Mouse (Mus musculus) midbrain, embryonic 10.5 days (tissue): ENCODE measurements around the gene Pik3r2. TPM values are rescaled to one million over a fixed set of nuclear protein-coding genes. Genes with fewer than 3 reads are reported as not detected.

Experiments
- DNase-seq: peaks from one replicate; pipeline ENCODE4 v3.0.0-alpha.2; 2017; ENCODE audit warnings: low spot score
- H3K27ac ChIP-seq: fragments of 300-500 bp; sonication (generic); replicated peaks from 2 replicates; pipeline ENCODE4 v1.5.1; 2016; ENCODE audit warnings: mild to moderate bottlenecking
- H3K27me3 ChIP-seq: fragments of 300-500 bp; sonication (generic); 2 replicates; pipeline ENCODE4 v1.6.1; 2016; ENCODE audit warnings: low read depth, mild to moderate bottlenecking; ENCODE audit not compliant: poor library complexity, severe bottlenecking
- H3K36me3 ChIP-seq: fragments of 300-500 bp; sonication (generic); 2 replicates; pipeline ENCODE4 v1.6.1; 2016; ENCODE audit warnings: mild to moderate bottlenecking, moderate library complexity
- H3K4me1 ChIP-seq: fragments of 300-500 bp; sonication (generic); 2 replicates; pipeline ENCODE4 v1.6.1; 2016
- H3K4me3 ChIP-seq: fragments of 300-500 bp; sonication (generic); 2 replicates; pipeline ENCODE4 v1.5.1; 2016; ENCODE audit warnings: mild to moderate bottlenecking, moderate library complexity
- H3K9me3 ChIP-seq: fragments of 300-500 bp; sonication (generic); replicated peaks from 2 replicates; pipeline ENCODE4 v1.6.1; 2016; ENCODE audit warnings: mild to moderate bottlenecking
- WGBS: fragments of 180-500 bp; shearing (Covaris S2); methylation state at CpG from one replicate; pipeline ENCODE4 v1.1.7; 2016; 5-methylcytosine and 5-hydroxymethylcytosine counted together
- polyA plus RNA-seq: library from polyadenylated mRNA; unstranded; fragments of >200 nt; fragmentation: Nextera tagmentation; extraction: Ambion mirVana; gene quantifications from 2 replicates; pipeline ENCODE4 v1.2.1, GENCODE M21; 2016

The Pik3r2 gene
- polyA plus RNA-seq, 1 experiment from 2014 or later = 66.2 TPM

DNA sequence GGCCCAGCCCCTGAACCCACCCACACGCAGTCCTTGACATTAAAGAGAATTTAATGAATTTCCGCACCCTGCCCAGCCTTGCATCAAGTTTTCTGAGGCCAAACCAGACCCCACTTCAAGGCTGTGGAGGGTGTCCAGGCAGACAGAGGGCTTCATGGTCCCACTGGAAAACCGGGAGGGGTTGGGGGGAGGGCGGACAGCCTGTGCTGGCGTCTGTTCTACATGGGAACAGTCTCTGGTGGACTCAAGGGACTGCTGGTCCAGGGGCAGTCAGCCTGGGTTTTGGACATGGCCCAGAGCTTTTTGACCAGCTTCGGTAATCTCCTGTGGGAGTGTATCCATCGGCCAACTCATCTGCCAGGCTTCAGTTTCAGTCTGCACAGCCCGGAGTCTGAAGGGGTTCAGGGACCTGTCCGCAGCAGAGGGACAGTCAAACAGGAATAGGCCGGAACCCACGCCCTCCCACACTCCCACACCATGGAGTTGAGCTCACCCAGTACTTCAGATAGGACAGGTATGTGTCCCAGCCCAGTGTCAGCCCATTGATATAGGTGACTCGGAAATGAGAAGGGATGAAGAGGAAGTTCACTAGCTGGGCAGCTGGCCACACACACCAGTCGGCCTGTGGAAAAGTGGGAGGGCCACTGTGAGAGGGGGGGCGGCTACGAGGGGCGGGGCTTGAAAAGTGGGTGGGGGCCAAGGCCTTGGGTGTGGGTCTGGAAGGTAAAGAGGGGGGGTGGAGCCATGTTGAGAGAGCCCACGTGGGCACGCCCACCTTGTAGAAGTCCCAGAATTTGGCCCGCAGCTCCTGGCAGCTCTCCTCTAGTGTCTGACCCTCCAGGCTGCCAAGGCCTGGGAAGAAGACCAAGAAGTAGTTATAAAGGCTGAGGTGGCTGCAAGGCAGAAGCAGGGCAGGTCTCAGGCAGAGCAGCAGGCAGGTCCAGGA is 17.6 kb downstream of the Pik3r2 start:
- Histone ChIP-seq H3K36me3 (peaks cover 24% of the 10 kb centered on the region), H3K9me3 (no peaks in the 10 kb centered on the region), H3K27me3 (peaks cover 24% of the 10 kb centered on the region), H3K27ac (no peak overlapping the region), H3K4me1 (peaks cover 59% of the 10 kb centered on the region), H3K4me3 (peak overlapping the region; percentile 80; the same call in 1 of the 2 replicates)
- 74% methylated on average over 19 of the region's 19 CpGs for WGBS
- no peak for DNase-seq

DNA sequence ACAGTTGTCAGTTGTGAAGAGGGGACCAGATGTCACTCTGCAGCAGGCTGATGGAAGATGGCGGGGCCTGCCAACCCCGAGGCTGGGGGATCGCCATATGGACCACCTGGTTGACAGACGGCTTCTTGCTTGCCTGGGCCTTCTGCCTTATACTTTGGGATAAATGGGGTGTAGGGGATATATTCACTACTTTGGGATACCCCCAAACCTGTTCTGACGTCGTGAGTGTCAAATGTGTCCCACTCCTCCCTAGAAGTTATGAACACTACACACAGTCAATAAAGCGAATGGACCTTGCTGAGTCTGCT is 18.3 kb downstream of the Pik3r2 start:
- H3K4me1 ChIP-seq = peaks cover 64% of the 10 kb centered on the region
- 90% methylated on average over 7 of the region's 7 CpGs for WGBS
- H3K4me3 ChIP-seq = 0 out of 2 replicates have a peak overlapping the region, but pooled peaks have one; percentile 14

DNA sequence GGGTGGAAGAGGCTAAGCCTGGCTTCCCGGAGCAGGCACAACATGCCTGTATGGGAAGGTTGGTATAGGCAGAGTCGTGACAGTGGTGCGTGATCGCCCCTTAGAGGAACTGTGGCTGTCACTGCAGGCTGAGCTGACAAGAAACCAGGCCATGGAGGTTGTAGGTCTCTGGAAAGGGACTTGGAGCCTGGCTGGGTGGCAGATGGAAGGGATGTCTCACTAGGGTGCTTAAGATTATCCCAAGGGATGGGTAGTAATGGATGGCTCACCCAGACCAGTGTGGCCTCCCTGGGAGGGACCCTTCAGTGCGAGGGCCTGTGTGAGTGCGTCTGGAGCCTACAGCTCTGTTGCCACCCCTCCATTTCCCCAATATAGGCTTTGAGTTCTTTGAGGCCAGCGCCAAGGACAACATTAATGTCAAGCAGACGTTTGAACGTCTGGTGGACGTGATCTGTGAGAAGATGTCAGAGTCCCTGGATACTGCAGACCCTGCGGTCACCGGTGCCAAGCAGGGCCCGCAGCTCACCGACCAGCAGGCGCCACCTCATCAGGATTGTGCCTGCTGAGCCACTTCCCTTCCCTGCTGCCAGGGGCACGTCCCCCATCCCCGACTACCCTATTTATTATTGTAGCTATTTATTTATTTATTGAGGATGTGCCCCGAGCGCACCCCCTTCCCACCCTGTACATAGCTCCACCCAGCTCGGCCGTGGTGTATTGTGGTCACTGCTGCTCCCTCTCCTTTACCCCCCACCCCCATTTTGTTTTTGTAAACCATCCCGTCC is 18.8 kb downstream of the Pik3r2 start:
- DNase-seq = no peak

More for the DNA sequence above, 18.3 kb downstream of the Pik3r2 start:
- Histone ChIP-seq H3K36me3 (peaks cover 24% of the 10 kb centered on the region), H3K27ac (no peak overlapping the region), H3K27me3 (peaks cover 24% of the 10 kb centered on the region), H3K9me3 (no peaks in the 10 kb centered on the region)
- no peak for DNase-seq

DNA sequence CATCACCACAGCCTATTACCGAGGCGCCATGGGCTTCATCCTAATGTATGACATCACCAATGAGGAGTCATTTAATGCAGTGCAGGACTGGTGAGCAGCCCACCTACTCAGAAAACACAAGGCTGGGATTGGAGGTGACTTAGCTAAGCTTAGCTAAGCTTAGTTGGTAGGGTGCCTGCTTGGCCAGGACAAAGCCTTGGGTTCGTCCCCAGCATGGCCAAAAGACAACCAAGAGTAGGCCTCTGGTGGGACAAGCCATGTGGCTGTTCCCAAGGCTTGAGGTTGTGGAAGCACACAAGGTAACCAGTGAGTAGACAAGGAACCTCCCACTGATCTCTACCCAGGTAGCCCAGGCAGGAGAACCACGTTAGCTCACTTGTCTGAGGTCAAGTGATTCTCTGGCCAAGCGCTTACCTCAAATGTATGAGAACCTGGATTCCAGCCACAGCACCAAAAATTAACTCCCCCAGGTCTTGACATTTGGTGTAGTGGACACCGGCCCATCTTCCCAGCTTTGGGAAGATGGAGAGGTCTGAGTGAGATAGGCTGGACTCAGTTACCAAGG is 20.0 kb downstream of the Pik3r2 start:
- DNase-seq = no peak
- WGBS = 86% methylated on average over 6 of the region's 6 CpGs
- Histone ChIP-seq H3K36me3 (peaks cover 24% of the 10 kb centered on the region), H3K27me3 (peaks cover 29% of the 10 kb centered on the region), H3K9me3 (no peaks in the 10 kb centered on the region), H3K4me3 (no peak overlapping the region), H3K4me1 (peaks cover 63% of the 10 kb centered on the region), H3K27ac (no peak overlapping the region)

More for the DNA sequence above, 18.8 kb downstream of the Pik3r2 start:
- H3K36me3 ChIP-seq = peaks cover 24% of the 10 kb centered on the region
- no peaks in the 10 kb centered on the region for H3K9me3 ChIP-seq
- H3K4me1 ChIP-seq = peaks cover 70% of the 10 kb centered on the region
- WGBS = 71% methylated on average over 22 of the region's 22 CpGs
- peaks cover 28% of the 10 kb centered on the region for H3K27me3 ChIP-seq
- H3K27ac ChIP-seq = no peak overlapping the region
- 0 out of 2 replicates have a peak overlapping the region, but pooled peaks have one; percentile 1 for H3K4me3 ChIP-seq

DNA sequence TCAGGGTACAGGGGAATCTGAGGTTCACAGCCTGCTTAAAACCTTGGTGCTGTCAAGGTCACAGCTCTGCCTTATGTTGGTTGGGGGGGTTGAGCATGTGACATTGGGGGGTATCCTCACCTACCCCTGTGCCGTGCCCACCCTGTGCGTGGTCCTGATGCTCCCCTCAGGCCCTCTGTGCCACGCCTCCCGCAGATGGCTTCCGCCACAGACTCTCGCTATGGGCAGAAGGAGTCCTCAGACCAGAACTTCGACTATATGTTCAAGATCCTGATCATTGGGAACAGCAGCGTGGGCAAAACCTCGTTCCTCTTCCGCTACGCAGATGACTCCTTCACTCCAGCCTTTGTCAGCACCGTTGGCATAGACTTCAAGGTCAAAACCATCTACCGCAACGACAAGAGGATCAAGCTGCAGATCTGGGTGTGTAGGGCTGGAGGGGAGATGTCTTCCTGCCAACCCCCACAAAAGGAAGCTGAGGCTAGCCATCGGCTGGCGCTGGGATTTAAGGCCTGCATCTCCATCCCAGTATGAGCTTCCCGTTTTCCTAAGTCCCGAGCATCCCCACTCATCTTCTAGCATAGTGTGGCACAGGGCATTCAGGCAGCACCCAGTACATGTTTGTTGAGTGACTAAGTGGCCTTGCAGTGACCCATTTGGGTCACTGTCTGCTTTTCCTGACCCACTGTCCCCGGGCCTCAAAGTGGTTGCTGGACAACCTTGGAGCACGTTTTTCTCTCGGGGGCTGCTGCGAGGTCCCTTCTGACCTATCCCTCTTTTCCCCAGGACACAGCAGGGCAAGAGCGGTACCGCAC is 20.6 kb downstream of the Pik3r2 start:
- Histone ChIP-seq H3K4me3 (peak overlapping the region; percentile 78), H3K27me3 (peaks cover 29% of the 10 kb centered on the region), H3K9me3 (no peaks in the 10 kb centered on the region), H3K27ac (no peak overlapping the region), H3K4me1 (peaks cover 56% of the 10 kb centered on the region), H3K36me3 (peaks cover 24% of the 10 kb centered on the region)
- WGBS = 87% methylated on average over 24 of the region's 24 CpGs
- DNase-seq = no peak

DNA sequence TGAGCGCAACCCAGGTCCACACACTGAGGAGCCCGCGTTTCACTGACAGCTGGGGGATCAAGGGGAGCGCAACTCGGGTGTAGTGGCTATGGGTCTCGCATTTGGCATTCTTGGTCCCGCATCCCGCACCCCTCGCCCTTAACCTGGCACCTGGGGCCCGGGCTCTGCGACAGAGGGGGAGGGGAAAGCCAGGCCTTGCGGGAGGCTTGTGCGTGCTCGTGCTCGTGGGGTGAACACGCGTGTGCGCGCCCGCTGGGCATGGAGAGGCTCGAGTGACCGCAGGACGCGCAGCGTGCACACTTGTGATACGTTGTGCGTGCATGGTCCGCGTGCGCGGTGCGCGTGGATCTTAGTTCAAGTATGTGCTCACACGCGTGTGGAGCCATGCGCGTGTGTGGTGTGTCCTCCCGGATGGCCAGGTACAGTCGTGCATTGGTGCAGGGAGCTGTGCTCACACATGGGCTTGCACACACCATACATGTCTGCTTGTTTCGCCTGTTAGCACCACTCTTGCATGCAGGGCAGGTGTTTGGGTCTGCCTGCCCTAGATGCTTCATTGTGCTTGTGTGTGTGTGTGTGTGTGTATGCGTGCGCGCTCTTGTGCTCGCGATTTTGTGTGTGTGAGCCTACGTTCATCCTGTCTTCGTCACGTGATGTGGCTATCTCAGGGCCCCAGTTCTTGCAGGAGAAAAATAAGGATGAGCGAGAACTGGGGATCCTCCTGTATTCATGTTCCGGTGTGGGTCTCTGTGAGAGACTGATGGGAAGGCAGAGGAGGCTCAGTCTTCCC is 21.4 kb downstream of the Pik3r2 start:
- H3K27me3 ChIP-seq = peaks cover 29% of the 10 kb centered on the region
- 24% methylated on average over 50 of the region's 50 CpGs for WGBS
- peaks cover 48% of the 10 kb centered on the region for H3K4me1 ChIP-seq
- no peak for DNase-seq
- H3K4me3 ChIP-seq = peak overlapping the region; percentile 78
- no peaks in the 10 kb centered on the region for H3K9me3 ChIP-seq
- peaks cover 24% of the 10 kb centered on the region for H3K36me3 ChIP-seq
- peak overlapping the region; percentile 84 for H3K27ac ChIP-seq

DNA sequence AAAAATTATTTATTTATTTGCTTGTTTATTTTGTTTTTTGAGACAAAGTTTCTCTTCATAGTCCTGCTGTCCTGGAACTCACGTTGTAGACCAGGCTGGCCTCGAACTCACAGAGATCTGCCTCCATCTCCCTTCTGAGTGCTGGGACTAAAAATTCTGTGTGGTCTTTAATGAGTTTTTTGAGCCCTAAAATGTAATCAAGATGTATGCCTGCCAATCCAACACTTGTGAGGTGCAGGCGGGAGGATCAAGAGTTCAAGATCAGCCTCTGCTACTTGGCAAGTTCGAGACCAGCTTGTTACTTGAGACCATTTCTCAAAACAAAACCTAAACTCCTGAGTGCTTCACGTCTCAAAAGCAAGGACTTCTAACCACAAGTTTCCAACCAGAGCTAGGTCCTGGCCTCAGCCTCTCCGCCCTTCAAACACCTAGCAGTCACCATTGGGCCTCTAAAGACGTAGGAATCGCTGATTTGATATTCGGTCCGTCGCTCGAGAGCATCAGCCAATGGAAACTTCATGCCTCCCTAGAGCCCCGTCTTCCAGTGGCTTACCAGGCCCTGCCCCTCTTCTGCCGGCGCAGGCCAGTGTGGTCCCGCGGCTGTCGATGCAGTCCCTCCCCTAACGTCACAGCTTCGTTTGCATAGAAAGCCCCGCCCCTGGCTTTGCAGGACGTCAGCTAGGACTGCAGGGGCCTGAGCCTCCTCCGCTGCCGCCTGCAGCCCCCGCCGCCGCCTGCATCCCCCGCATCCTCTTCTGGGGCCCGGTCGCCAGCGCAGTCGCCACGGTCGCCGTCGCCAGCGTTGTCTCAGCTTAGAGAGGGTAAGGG is 22.3 kb downstream of the Pik3r2 start, which contains the start of gene Rab3a:
Rab3a (plus strand) TSS at position 637 of the 828 bp plus-strand sequence.
- Histone ChIP-seq H3K4me3 (peak within 1 kb of the TSS; percentile 78), H3K27me3 (peaks cover 26% of the 10 kb centered on the region), H3K9me3 (no peaks in the 10 kb centered on the region), H3K4me1 (peaks cover 40% of the 10 kb centered on the region), H3K27ac (peak within 1 kb of the TSS; percentile 84), H3K36me3 (peaks cover 24% of the 10 kb centered on the region)
- peak; percentile 97 for DNase-seq
- 9% methylated on average over 37 of the region's 37 CpGs for WGBS

DNA sequence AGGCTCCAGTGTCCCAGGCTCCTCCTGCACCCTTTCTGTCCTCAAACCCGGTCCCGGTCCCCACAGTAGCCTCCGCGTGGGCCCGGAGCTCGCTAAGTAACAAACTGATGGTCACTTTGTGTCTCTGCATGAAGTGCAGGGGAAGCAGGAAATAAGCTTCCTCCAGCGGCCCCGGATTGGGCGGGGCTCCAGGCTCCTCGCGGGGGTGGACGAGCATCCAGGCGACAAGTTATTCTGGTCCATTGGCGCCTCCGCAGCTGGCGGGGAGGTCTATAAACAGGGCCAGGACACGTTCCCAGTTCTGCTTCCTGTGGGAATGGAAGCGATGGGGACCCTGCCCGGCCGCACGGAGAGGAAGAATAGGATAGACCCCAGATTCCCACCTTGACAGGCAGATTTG is 23.4 kb downstream of the Pik3r2 start:
- Histone ChIP-seq H3K36me3 (peaks cover 22% of the 10 kb centered on the region), H3K9me3 (no peaks in the 10 kb centered on the region), H3K27me3 (peaks cover 34% of the 10 kb centered on the region), H3K4me1 (peaks cover 32% of the 10 kb centered on the region), H3K27ac (no peak overlapping the region; the same call in 1 of the 2 replicates), H3K4me3 (peak overlapping the region; percentile 16; the same call in 1 of the 2 replicates)
- WGBS = 38% methylated on average over 21 of the region's 21 CpGs
- no peak for DNase-seq

DNA sequence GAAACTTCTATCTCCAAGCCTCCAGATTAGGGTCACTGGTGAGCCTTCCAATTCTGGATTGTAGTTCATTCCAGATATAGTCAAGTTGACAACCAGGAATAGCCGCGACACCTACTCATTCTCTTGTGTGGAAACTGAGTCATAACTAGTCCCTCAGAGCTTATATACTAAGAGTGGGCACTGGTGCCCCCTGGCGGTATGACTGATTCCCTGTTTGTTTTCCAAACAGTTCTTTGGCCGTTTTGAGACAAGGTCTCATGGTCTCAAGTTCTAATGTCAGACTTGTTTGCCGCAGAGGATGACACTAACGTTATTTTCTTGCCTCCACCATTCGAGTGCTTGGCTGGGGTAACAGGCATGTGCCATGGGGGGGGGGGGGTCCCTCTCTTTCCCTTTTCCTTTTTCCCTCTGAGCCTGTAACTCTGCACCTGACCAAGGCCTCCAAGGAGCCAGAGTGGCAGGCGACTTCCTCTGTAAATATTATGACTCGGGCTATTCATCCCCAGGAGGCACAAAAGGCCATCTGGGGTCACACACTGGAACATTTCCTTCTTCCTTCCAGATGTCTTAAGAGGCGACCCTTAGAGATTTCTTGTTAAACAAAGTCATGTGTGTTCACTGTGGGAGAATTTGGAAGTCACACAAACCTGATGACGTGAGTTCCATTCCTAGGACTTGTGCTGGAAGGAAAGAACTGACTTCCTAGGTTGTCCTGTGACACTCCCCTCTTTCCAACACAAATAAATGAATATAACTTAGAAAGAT is 24.3 kb downstream of the Pik3r2 start:
- Histone ChIP-seq H3K9me3 (no peaks in the 10 kb centered on the region), H3K4me3 (no peak overlapping the region), H3K36me3 (peaks cover 12% of the 10 kb centered on the region), H3K27ac (no peak overlapping the region), H3K4me1 (peaks cover 32% of the 10 kb centered on the region), H3K27me3 (peaks cover 43% of the 10 kb centered on the region)
- peak; percentile 61 for DNase-seq
- 39% methylated on average over 11 of the region's 11 CpGs for WGBS

DNA sequence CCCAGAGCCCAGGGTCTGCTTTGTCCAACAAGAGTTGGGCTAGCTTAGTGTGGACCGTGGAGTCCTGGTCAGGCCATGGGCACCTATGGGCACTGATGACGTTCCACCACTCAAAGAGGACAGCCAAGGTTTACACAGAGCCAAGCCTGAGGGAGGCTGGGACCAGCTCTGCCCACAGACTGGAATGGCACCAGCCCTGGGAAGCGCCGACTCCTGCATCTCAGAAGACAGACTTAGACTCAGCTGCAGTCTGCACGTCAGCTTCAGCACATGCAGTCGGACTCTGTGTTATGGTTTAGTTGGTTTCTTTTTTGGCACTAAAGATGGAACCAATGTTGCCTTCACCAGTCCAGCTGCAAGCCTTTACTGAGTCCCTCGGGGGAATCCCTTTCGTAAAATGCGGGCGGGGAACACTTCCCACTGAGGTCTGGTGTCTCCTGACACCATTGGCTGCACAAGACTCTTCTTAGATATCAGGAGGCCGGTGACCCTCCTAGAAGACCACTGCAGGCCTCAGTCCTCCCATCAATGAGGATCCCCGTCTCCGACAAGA is 26.3 kb downstream of the Pik3r2 start:
- 88% methylated on average over 13 of the region's 13 CpGs for WGBS
- H3K4me3 ChIP-seq = 0 out of 2 replicates have a peak overlapping the region, but pooled peaks have one; percentile 2
- peaks cover 50% of the 10 kb centered on the region for H3K27me3 ChIP-seq
- H3K4me1 ChIP-seq = peaks cover 24% of the 10 kb centered on the region
- no peaks in the 10 kb centered on the region for H3K36me3 ChIP-seq
- no peak for DNase-seq
- no peak overlapping the region for H3K27ac ChIP-seq
- H3K9me3 ChIP-seq = no peaks in the 10 kb centered on the region
